Mouse (Mus musculus) CH12.LX (cell line): ENCODE measurements around the gene Abca3.

Experiments used
- CTCF ChIP-seq, 2 experiments: IDR thresholded peaks in 1 of 2; conservative IDR thresholded peaks in 1 of 2; 2 replicates each; pipeline ENCODE4 v1.5.1; 2011 to 2012; ENCODE audit warnings: low read depth in 2 of 2, low read length in 2 of 2, improper control_type of control experiment in 1 of 2, inconsistent platforms in 1 of 2, mild to moderate bottlenecking in 1 of 2, moderate library complexity in 1 of 2
- MYC ChIP-seq: IDR thresholded peaks from 2 replicates; pipeline ENCODE4 v1.6.1; 2011; ENCODE audit warnings: low read depth, mild to moderate bottlenecking, improper control_type of control experiment, low read length
- RCOR1 ChIP-seq: conservative IDR thresholded peaks from 2 replicates; pipeline ENCODE4 v1.6.1; 2012; ENCODE audit warnings: low read depth, mild to moderate bottlenecking, inconsistent platforms, low read length, improper control_type of control experiment

GRCm38 (mm10) chr17:24427170-24427557 lies 75.4 kb downstream of the Abca3 start:
- no peak for TF ChIP-seq CTCF (conservative IDR thresholded peaks at IDR 0.05 in 1 of 2, IDR thresholded peaks at IDR 0.05 in 1 of 2; ENCODE audit: low read depth in 2 of 2, low read length in 2 of 2)
- TF ChIP-seq RCOR1, result no peak
- TF ChIP-seq MYC, result 0 out of 2 replicates have a peak, but pooled peaks have one; percentile 63
